Mouse (Mus musculus) skeletal muscle tissue, adult 2 months (tissue): Measurements from ENCODE around the gene Dkkl1.
"Not testable (repeated sequence)": the region's sequence is repeated elsewhere in the genome, so short reads cannot be mapped to it uniquely, and the experiment has no call there.

Experiments used
- DNase-seq: peaks from one replicate; pipeline ENCODE4 v3.0.0-alpha.2; 2012; ENCODE audit warnings: low read depth, low spot score

The Dkkl1 gene

GRCm38 (mm10) chr7:45211851-45212251 is at the start of gene Dkkl1:
TSS of gene Dkkl1 (minus strand) at chr7:45212147.
- DNase-seq, result no peak

GRCm38 (mm10) chr7:45259281-45259680 is 47.3 kb upstream of the Dkkl1 start:
- DNase-seq, result no peak

GRCm38 (mm10) chr7:45257063-45257840 is 45.3 kb upstream of the Dkkl1 start:
- DNase-seq, result no peak

- not testable (repeated sequence) for DNase-seq
These were observed 43.9 kb upstream of the Dkkl1 start for GRCm38 (mm10) chr7:45255822-45256221.

GRCm38 (mm10) chr7:45253806-45254205 is 41.9 kb upstream of the Dkkl1 start:
- DNase-seq, result no peak

GRCm38 (mm10) chr7:45247666-45248065 is 35.7 kb upstream of the Dkkl1 start:
- no peak for DNase-seq

- DNase-seq, result no peak
These were observed 29.4 kb upstream of the Dkkl1 start for GRCm38 (mm10) chr7:45241389-45241749.

- DNase-seq, result no peak
These were observed 28.9 kb upstream of the Dkkl1 start, which contains the start of gene Slc6a16 for GRCm38 (mm10) chr7:45240633-45241388. TSS of gene Slc6a16 (plus strand) at chr7:45241085.

- DNase-seq, result no peak
These were observed 28.2 kb upstream of the Dkkl1 start for GRCm38 (mm10) chr7:45240109-45240508.

GRCm38 (mm10) chr7:45238723-45239496 is 27.0 kb upstream of the Dkkl1 start, which contains the start of gene Cd37:
TSS of gene Cd37 (minus strand) at chr7:45239115.
- no peak for DNase-seq

- no peak for DNase-seq
These were observed 26.1 kb upstream of the Dkkl1 start for GRCm38 (mm10) chr7:45237747-45238699.

GRCm38 (mm10) chr7:45235656-45236180 is 23.8 kb upstream of the Dkkl1 start:
- DNase-seq, result no peak

- no peak for DNase-seq
These were observed 23.1 kb upstream of the Dkkl1 start for GRCm38 (mm10) chr7:45234922-45235571.

- no peak for DNase-seq
These were observed 22.4 kb upstream of the Dkkl1 start for GRCm38 (mm10) chr7:45234333-45234841.

GRCm38 (mm10) chr7:45233580-45234332 is 21.8 kb upstream of the Dkkl1 start:
- DNase-seq, result no peak

GRCm38 (mm10) chr7:45232716-45233465 is 20.9 kb upstream of the Dkkl1 start:
- DNase-seq, result no peak

- DNase-seq, result no peak
These were observed 20.0 kb upstream of the Dkkl1 start for GRCm38 (mm10) chr7:45231941-45232340.

- DNase-seq, result no peak
These were observed 19.2 kb upstream of the Dkkl1 start for GRCm38 (mm10) chr7:45231192-45231591.
